Mouse (Mus musculus): ENCODE measurements around the gene Znrf2.
"Not testable (repeated sequence)": the region's sequence is repeated elsewhere in the genome, so short reads cannot be mapped to it uniquely, and the experiment has no call there.

Gene Znrf2

DNA sequence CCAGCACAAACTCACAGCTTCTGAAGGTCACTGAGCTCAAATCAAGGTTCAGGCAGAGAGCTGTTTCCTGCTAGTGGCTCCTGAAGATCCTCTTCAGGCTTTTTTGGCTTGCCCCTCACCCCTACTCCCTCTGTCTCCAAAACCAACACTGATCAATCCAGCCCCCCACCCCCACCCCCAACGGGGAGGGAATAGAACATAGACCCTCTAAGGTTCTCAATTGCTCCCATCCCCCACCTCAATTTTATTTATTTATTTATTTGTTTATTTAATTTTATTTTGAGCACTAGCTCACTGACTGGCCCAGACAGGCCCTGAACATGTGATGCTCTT, 6.4 kb upstream of the Znrf2 start:
- DNase-seq = no peak

DNA sequence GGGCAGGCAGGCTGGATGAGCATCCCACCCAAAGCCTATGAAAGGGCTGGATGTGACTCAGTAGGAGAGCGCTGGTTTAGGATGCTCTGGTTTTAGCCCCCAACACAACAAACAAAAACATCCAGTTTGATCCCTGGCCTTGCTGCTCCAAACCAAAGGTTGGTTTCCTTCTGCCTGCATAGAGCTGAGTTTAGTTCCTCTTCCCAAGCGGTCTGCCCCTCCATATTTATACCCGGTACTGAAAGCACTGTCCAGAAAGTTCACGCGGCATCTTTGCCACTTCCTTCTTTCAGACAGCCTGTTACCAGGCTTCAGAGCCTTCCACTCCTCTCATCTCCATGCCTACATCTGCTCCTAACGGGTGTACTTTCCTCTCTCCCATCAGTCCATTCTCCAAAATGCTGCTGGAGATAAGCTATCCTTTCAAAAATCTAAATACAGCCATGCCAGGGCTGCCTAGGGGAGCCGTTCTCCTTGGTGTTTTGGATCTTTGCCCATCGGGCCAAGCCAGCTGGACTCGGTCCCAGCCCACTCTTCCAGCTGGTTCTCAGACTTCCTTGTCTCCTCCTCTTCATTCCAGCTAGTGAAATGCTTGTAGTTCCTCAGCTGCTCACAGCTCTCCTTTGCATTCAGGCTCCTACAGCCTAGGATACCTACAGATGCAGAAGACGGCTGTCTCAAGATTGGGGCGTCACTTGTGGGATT, 5.0 kb upstream of the Znrf2 start:
- DNase-seq = peak; percentile 85

DNA sequence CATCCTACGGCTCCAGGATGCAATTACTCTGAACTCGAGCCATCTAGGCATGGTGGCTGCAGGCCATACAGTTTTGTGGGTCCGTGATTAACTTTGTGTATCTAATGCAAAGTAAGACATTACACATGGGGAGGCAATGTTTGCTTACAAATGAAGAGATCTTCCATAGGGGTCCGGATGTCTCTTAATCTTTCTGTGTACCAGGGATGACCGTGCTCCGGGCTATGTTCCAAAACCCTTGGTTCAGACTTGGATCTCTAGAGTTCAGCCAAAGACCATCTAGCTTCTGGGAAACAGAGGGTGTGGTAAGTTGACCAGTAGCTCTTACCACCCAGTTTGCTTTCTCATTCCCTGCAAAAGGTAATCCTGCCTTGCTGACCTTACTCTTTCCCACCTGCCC, 4.4 kb upstream of the Znrf2 start:
- peak; percentile 89 for DNase-seq

DNA sequence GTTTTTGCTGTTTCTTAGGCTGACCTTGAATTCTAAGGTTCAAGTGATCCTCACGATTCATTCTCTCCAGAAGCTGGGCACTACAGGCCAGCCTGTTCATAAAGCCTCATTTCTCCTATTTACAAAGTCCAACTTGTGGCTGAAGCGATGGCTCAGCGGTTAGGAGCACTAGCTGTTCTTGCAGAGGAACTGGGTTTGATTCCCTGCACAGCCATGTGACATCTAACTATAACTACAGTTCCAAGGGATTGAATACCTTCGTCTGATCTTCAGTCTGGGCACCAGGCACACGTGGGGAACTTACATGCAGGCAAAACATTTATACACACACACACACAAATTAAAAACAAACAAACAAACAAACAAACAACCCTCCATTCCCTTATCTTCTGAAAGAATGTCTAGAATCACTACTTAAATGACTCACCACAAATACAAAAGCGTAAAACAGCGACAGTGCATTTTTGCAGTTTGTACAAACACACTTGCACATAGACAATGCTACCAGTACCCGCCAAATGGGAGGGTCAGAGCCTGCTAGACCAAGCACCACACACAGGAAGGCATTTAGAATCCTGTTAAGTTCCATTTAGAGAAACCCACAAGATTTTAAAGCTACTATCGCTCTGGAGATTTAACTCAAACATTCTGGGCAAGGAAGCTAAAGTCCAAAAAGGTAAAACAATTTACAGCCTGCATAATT, 1.1 kb upstream of the Znrf2 start:
- peak; percentile 33 for DNase-seq

DNA sequence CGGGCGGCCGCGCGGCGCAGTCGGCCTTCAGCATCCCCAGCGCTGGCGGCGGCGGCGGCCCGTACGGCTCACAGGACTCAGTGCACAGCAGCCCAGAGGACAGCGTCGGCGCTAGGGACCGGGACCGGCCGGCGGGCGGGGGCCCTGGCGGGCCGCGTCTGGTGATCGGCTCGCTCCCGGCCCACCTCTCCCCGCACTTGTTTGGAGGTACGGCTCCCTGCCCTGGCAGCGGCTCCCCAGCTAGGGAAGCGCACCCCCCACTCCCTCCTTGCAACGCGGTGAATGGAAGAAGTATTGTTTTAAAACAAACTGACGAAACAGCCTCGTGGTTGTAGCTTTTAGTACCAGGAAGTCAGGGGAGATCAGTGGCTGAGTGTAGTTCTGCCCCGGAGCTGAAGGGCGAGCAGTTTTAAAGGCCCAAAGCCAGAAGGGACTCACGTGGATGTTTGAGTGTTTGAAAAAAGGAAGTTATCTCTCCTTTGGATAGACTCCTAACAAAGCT, 601 bp downstream of the Znrf2 start:
- peak; percentile 80 for DNase-seq

DNA sequence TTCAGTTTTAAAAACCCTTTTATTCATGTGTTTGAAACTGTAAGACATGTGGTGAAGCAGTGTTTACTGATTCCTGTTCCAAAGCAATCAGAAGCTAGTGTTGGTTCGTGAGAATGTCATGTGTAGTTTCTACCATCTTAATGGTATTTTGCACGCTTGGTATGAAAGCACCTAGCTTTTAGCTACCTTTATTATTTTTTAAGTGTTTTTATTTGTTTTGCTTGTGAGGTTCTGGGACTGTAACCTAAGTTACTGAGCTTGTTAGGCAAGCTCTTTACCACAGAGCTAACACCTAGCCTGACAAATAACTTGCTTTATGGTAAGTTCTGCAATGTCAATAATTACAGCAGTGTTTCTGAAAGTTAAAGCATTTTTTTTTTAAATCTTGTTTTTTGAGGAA, 1.7 kb downstream of the Znrf2 start:
- no peak for DNase-seq

DNA sequence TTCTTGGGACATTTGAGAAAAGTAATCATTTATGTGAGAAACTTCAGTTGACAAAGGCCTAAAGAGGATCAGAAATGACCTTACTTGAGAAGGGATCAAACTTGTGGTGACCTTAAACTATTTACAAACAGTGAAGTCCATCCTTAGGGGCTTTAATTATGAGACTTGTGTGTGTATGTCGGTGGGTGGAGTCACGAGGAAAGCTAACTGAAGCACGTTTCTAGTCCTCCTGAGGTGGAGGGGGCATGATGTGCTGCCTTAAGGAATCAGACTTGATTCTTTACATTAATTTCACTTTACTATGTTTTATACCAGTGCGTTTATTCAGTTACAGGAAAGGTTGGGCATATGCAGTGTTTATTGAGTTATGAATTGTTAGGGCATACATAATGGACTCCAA, 2.6 kb downstream of the Znrf2 start:
- no peak for DNase-seq

DNA sequence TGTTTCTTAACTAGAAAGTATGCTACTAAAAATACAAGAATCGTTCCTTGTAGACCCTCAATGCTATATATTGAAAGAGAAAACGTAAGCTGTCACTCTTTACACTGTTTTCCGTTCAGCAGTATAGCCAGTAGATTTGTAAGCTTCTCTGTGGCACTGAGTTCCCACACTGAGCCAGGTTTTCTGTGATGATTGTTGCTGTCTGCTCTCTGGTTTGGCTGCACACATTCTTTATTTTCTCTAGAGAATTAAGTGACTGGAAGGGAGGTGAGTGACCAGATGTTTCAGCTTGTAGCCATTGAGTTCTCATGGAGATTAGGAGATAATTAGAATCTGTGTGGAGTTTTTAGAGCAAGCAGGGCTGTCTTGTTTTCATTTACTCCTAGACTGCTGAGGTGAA, 3.0 kb downstream of the Znrf2 start:
- no peak for DNase-seq

DNA sequence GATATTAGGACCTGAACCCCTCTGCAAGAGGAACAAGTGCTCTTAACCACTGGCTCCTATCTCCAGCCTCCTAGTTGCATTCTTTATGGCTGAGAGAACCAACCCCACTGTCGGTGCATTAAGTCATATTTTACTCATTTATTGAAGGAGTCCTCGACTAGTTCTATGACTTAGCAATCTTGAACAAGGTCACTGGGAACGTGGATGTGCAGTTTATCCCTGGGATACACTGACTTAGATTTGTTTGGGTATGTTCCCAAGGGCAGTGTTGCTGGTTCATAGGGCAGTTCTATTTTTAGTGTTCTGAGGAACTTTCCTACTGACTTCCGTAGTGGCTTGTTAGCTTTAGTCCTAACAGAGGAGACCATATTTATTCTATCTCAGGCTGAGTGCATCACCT, 5.6 kb downstream of the Znrf2 start:
- DNase-seq = peak; percentile 58

DNA sequence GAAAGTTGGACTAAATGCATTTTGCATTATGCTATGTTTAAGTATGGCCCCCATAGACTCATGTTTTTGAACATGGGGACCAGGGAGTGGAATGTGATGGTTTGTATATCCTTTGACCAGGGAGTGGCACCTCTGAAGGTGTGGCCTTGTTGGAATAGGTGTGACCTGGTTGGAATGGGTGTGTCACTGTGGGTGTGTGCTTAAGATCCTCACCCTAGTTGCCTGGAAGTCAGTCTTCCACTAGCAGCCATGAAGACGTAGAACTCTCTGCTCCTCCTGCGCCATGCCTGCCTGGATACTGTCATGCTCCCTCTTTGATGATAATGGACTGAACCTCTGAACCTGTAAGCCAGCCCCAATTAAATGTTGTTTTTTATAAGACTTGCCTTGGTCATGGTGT, 7.8 kb downstream of the Znrf2 start:
- not testable (repeated sequence) for DNase-seq

DNA sequence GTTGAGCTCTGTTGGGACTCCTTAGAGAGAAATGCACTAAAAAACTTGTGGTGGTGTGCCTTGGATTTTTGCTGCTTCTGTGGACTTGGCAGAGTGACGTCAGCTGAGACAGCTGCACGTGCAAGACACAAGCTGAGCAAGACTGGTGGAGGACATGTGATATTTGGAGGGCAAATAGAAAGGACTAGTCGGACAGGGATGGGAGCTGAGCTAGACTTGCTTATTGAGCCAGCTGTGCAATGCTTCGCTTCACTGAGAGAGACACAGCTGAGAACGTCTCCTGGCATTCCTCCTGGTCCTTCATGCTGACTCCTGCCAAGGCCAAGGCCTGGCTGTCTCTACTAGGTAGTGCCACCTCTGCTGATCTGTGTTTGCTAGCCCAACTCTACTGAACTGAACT, 10.8 kb downstream of the Znrf2 start:
- DNase-seq = peak; percentile 76

DNA sequence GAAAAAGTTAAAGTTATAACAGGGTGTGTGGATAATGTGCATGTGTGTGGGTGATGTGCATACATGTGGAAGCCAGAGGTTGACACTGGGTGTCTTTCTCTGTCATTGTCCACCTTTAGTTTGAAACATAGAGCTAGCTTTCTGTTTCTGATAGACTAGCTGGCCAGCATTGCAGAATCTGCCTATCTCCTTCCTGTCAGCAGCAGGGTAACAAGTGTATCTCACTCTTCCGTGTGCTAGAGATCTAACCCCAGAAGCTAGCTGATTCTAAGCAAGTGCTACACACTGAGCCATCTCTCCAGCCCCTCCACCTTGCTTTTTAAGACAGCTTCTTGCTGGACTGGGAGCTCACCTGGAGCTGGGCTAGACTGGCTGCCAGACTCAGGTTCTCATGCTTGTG, 11.6 kb downstream of the Znrf2 start:
- DNase-seq = no peak

DNA sequence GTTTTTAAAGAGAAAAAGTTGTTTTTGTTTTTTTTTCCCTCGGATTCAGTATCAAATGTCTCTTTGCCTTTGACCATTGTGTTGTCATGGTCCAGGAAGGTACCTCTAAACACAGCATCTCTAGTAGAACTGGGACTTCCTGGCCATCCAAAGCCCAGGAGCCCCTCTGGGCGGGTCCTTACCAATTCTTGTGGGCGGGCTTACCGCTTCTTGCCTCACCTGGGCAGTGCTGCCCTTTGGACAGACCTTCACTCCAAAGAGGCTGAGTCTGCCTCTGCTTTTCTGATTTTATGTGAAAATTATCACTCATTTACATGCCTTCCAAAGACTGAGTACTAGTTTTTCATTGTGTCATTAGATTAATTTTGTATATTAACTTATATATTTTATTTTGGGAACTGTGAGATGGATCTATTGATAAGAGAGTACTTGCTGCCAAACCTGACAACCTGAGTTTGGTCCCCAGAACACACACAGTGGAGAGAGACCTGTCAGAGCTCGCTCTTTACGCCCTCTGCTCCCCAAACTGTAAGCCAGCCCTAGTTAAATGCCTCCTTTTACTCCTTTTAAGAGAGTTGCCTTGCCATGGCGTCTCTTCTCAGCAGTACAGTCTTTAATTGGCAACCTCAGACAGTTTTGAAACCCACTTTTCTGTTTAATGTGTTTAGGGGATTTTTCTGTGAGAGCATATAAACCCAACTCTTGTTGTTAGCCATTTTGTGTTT, 13.5 kb downstream of the Znrf2 start:
- no peak for DNase-seq

DNA sequence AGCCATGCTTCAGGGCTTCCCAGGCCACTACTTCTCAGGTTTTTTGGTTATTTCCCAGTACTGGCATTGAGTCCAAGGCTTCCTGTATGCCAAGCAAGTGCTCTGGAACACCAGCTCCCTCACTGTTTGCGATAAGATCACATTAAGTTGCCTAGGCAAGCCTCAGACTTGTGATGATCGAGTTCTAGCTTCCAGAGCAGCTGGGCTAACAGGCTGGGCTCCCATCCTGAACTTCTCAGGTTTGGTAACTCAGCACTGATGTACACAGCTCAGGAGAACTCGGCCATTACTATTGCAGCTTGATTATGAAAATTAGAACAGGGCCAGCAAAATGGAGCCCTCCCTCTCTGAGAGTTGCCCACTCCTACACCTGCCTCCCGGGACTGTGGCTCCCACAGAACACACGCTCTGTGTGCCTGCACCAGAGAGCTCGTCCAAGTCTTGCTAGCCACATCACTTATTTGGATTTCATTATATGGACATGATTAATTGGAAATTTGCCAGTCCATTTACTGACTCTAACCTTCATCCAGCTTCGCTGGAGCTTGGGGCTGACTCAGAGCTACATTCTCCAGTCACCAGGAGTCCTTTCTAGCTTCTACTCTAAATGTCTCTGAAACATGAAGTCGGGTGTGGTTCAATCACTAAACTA, 14.5 kb downstream of the Znrf2 start:
- no peak for DNase-seq

DNA sequence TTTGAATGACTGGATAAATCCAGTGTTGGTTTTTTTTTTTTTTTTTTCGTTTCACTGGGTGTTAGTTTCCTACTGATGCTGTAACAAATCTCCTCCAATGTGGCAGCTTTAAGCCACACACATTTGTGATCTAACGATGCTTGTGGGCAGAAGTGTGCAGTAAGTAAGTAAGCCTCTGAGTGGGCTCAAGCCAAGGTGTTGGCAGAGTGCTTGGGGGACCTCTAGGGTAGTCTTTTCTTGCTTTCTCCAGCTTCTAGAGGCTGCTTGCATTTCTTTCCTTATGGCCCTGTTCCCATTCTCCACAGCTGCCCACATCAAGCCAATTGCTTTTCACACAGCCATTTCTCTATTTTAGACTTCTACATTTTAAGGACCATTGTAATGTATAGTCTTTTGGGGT, 16.7 kb downstream of the Znrf2 start:
- DNase-seq = no peak

DNA sequence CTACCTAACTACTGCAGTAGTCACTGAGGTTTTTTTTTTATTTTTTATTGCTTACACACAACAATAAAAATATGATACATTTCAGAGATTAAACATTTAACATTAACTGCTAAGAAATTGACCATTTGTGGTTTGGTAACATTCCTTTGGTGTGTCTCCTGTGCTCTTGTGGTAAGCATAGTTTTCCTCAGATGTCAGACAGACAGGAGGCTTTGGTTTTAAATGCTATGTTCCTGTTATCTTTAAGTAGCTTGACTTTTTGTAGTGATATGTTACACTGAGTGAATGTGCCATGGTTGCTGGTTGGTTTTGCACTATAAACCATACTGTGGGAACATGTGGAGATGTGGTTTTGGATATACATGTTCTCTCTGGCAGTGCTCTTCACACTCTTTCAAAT, 19.9 kb downstream of the Znrf2 start:
- DNase-seq = no peak

DNA sequence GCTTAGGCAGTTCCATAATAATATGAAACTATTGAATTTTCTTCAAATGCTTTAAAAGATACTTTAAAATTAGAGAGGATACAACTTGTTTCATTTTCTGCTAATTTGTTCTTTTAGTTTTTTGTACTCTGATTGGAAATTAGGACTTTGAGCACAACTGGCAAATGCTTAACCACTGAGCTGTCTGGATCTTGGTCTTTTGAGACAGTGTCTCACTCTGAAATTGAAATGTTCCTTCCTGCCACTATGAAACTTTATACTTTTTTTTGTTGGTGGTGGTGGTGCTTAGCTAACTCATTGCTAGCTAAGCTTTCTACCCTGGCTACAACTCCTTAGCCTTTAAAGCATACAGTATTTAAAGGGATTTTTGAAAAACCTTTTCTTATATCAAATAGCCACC, 24.7 kb downstream of the Znrf2 start:
- DNase-seq = peak; percentile 64

DNA sequence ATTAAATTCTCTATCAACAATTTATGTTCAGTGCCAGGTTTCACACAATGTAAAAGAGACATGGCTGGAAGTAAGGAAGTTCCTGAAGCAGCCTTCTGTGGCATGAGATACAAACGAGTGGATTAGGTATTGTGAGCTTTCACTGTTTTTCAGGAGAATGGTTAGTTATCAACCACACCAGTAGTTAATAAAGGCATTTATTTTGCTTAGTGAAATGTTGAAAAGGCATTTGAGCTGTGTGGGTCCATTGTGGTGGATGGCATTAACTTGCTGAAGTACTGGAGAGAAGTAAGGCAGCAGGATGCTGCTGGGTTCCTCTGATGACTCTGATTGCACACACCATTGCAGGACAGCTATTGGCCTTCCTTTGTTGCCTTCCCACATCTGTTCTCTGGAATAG, 25.3 kb downstream of the Znrf2 start:
- peak; percentile 75 for DNase-seq

DNA sequence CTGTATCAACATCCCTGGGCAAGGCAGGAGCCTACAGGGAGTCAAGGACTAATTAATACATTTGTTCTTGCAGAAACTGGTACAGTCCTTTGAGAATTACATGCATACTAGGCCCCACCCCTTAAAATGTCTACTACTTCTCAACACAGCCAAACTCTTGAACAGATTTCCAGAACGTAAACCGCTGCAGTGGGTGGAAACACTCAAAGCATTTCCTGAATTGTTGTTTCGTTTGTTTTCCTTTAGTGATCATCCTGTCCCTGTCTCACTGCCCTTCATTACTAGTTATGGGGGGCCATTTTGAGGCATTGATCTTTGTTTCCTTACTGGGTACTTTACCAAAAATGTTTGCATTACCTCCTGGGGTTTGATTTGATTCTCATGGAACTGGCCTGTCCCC, 31.8 kb downstream of the Znrf2 start:
- no peak for DNase-seq

DNA sequence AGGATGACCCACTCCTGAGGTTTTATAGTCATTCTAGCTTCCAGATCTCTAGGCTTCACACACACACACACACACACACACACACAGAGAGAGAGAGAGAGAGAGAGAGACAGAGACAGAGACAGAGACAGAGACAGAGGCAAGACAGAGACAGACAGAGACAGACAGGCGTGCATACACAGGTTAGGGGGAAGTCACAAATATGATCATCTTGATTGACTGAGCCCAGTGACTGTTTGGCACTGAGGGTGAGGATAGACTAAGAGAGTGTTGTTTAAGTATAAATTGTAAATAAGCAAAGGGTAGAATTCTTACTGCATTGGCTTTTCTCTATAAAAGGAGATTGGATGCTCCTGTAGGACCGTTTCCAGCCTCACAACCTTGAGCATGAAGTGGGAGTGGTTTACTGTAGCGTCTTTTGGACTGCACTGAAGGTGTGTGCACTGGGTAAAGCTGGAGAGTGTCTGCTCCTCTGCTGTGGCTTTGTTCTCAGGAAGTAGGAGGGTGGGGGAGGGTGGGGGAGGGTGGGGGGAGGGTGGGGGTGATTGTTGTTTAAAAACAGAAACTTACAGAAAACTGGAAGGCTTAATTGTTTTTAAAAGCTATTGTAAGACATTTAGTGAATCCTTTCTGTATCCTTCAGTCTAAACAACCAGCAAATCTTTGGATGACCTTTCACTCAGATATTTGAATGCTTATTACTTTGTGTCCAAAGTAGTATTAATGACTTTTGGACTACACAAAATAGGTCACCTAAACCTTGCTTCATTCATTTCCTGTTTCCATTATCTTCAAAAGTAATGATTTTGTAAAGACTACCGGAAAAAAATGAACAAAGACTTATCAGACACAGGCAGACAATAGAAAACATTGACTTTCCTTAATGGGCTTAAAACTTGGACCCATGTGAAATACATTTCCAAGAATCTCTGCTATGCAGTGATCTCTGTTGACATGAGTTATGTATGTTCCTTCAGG, 32.8 kb downstream of the Znrf2 start:
- no peak for DNase-seq

DNA sequence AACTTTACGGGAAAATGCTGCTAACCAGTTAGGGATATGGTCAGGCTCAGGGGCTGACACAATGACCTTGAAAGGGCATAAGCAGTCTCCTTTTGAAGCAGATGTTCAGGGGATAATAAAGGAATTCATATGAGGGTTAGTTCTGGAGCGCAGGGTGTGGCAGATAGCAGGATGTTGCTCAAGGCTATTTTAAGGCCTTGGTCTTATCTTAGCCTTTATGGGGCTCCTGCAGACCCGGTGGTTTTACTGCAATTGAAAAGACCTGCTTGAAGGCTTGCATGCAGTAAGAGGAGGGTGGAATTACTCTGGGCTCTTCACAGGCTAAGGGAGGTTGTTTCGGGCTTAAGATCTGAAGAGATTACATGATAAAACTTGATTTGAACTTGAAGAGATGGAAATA, 35.1 kb downstream of the Znrf2 start:
- no peak for DNase-seq

DNA sequence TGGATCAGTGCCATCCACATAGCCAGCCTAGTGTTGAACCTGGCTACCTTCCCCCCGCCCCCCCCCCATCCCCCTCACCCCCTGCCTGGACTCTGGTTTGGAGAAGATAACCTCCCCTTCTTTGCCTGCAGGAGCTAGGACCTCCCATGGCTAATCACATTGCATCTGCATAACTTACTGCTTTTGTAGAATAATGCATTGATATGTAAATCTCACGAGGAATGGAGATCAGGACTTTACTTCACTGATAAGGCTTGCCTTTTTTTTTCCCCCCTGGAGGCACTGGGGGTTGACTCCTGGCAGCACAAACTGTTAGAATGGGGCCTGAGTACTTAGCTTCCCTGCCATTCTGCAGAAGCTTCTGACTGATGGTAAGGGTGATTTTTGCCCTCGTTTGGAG, 36.0 kb downstream of the Znrf2 start:
- no peak for DNase-seq
